Mouse (Mus musculus) embryonic facial prominence, embryonic 11.5 days (tissue): ENCODE data around the gene Fkbp15. TPM values are rescaled to one million over a fixed set of nuclear protein-coding genes. Genes with fewer than 3 reads are reported as not detected.

Experiments used
- ATAC-seq: fragments of 200-750 bp; cut with Nextera tagmentation; replicated peaks from 2 replicates; pipeline ENCODE4 v1.8.0; 2017; ENCODE audit warnings: low read depth; ENCODE audit not compliant: insufficient number of reproducible peaks, low FRiP score, low TSS enrichment
- DNase-seq: peaks from one replicate; pipeline ENCODE4 v3.0.0-alpha.2; 2015; ENCODE audit warnings: low spot score
- H3K27ac ChIP-seq: fragments of 300-500 bp; sonication (generic); replicated peaks from 2 replicates; pipeline ENCODE4 v1.5.1; 2014; ENCODE audit warnings: mild to moderate bottlenecking, low read depth, low read length, control low read depth
- H3K27me3 ChIP-seq: fragments of 300-500 bp; sonication (generic); 2 replicates; pipeline ENCODE4 v1.6.1; 2014; ENCODE audit warnings: mild to moderate bottlenecking, low read length, moderate library complexity, mixed read lengths; ENCODE audit not compliant: control insufficient read depth, insufficient read depth
- H3K36me3 ChIP-seq: fragments of 300-500 bp; sonication (generic); replicated peaks from 2 replicates; pipeline ENCODE4 v1.6.1; 2014; ENCODE audit warnings: low read depth, mild to moderate bottlenecking, low read length, moderate library complexity, mixed read lengths; ENCODE audit not compliant: control insufficient read depth, insufficient read depth
- H3K4me1 ChIP-seq: fragments of 300-500 bp; sonication (generic); 2 replicates; pipeline ENCODE4 v1.6.1; 2014; ENCODE audit warnings: low read length, mixed read lengths; ENCODE audit not compliant: control insufficient read depth, insufficient read depth
- H3K4me2 ChIP-seq: fragments of 300-500 bp; sonication (generic); 2 replicates; pipeline ENCODE4 v1.6.1; 2014; ENCODE audit warnings: low read depth, mild to moderate bottlenecking, control low read depth, low read length, moderate library complexity
- H3K4me3 ChIP-seq: fragments of 300-500 bp; sonication (generic); 2 replicates; pipeline ENCODE4 v1.5.1; 2014; ENCODE audit warnings: low read depth, low read length, control low read depth
- H3K9ac ChIP-seq: fragments of 300-500 bp; sonication (generic); replicated peaks from 2 replicates; pipeline ENCODE4 v1.6.1; 2014; ENCODE audit warnings: mild to moderate bottlenecking, control low read depth, low read length
- H3K9me3 ChIP-seq: fragments of 300-500 bp; sonication (generic); replicated peaks from 2 replicates; pipeline ENCODE4 v1.6.1; 2016; ENCODE audit warnings: mild to moderate bottlenecking, low read length, inconsistent platforms, mixed read lengths; ENCODE audit not compliant: control insufficient read depth
- WGBS: fragments of 180-500 bp; shearing (Covaris S2); extraction: QIAGEN DNeasy Blood & Tissue Kit; methylation state at CpG from one replicate; pipeline ENCODE4 v1.1.7; 2014; 5-methylcytosine and 5-hydroxymethylcytosine counted together
- polyA plus RNA-seq: library from polyadenylated mRNA; unstranded; fragments of >200 nt; fragmentation: Nextera tagmentation; extraction: Ambion mirVana; gene quantifications from 2 replicates; pipeline ENCODE4 v1.2.1, GENCODE M21; 2014

Fkbp15 gene
- polyA plus RNA-seq, 1 experiment from 2014 or later, result 16.3 TPM

DNA sequence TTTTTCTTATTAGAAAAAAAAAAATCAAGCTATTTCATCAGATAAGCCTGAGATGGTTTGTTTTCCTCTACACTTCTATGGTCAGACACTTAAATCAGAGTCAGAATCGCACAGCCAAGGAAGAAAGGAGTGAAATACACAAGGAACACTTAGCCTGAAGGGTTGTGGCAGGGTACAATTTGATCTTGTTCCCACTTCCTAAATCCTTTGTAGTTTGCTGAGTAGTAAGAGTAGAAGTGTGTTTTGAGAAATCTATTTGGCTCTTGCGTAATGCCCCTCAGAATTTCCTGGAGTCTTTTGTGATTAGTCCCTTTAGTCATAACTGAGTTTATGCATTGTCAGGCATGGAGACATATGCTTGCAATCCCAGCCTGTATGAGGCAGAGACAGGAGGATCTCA lies 11.0 kb downstream of the Fkbp15 start:
- no peak overlapping the region for H3K9ac ChIP-seq
- H3K27me3 ChIP-seq, result no peaks in the 10 kb centered on the region
- H3K9me3 ChIP-seq, result no peaks in the 10 kb centered on the region
- no peak overlapping the region for H3K27ac ChIP-seq
- ATAC-seq (no peak), DNase-seq (no peak)
- 93% methylated on average over 2 of the region's 2 CpGs for WGBS
- H3K4me3 ChIP-seq, result no peak overlapping the region
- no peak overlapping the region for H3K4me2 ChIP-seq
- H3K4me1 ChIP-seq, result no peaks in the 10 kb centered on the region
- no peaks in the 10 kb centered on the region for H3K36me3 ChIP-seq

DNA sequence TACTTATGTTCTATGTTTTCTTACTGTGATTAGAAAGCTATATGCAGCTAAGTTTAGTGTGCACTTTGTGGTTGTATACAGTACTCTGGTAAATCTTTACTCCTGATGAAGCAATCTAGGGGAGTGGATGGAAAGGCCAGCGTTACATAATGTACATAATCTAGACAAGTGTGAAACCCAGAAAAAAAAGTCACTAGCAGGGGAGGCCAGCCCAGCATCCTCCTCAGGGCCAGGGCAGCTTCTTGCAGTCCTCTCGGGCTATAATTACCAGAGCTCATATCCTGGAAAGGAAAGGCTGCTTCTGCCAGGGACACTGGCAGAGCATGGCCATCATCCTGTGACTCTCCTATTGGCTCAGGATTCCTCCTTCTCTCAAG lies 12.0 kb downstream of the Fkbp15 start:
- WGBS, result 76% methylated on average over 2 of the region's 2 CpGs
- no peak for ATAC-seq
- no peaks in the 10 kb centered on the region for H3K4me1 ChIP-seq

DNA sequence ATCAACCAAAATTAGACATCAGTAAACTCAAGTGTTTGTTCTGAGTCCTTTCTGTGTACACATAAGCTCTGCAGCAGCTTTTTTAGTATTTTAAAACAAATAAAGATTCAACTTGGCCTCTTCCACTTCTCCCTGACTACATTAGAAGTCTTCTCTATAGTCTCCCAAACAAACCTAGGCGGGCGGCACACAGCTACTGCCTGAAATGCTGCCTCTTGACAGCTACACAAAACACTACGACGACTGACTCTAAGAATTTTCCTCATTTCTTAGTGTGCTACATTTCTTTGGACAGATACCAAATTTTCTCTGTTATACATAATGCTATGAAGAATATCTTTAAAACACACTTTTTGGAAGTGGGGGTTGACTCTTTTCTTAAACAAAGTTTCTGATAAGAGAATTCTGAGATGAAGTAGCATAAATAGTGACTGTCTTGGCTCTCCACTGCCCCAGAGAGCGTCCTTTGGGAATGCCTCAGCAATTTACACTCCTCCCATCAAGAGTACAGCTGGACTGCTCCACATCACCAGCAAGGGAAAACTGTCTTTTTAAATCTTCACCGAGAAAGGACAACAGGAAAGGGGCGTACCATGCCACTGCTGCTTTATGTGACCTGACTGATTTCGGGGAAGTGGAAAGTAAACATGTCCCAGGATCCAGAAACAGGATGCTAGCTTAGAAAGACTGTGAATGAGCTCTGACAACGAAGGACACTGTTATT lies 12.6 kb downstream of the Fkbp15 start:
- no peaks in the 10 kb centered on the region for H3K27me3 ChIP-seq
- no peaks in the 10 kb centered on the region for H3K4me1 ChIP-seq
- ATAC-seq (no peak), DNase-seq (no peak)
- no peaks in the 10 kb centered on the region for H3K9me3 ChIP-seq
- no peak overlapping the region for H3K27ac ChIP-seq
- H3K36me3 ChIP-seq, result no peaks in the 10 kb centered on the region
- 74% methylated on average over 9 of the region's 9 CpGs for WGBS
- no peak overlapping the region for H3K4me3 ChIP-seq
- H3K4me2 ChIP-seq, result no peak overlapping the region
- no peak overlapping the region for H3K9ac ChIP-seq

More for the DNA sequence above, 12.0 kb downstream of the Fkbp15 start:
- no peaks in the 10 kb centered on the region for H3K9me3 ChIP-seq
- H3K27me3 ChIP-seq, result no peaks in the 10 kb centered on the region
- no peak overlapping the region for H3K4me3 ChIP-seq
- H3K4me2 ChIP-seq, result no peak overlapping the region
- no peaks in the 10 kb centered on the region for H3K36me3 ChIP-seq
- H3K9ac ChIP-seq, result no peak overlapping the region
- no peak for DNase-seq
- no peak overlapping the region for H3K27ac ChIP-seq

DNA sequence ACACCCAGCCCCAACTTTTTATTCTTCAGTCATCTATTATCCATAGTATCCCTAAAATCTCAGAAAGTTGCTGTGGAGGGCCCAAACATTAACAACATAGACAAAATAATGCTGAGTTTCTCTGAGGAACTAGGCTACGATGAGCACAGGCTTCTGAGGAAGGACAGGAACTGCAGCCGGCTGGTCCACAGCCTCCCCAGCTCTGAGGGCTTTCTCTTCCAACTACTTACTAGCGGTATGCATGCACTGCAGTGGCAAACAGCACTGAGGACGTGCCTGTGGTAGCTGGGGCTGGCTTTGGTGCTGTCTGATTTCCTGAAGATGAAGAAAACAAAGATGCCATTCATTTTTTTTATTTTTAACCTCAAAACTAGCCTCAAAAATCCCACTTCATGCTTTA lies 14.5 kb downstream of the Fkbp15 start:
- Histone ChIP-seq H3K36me3 (no peaks in the 10 kb centered on the region), H3K9ac (no peak overlapping the region), H3K4me1 (no peaks in the 10 kb centered on the region), H3K4me2 (no peak overlapping the region), H3K9me3 (no peaks in the 10 kb centered on the region), H3K4me3 (no peak overlapping the region), H3K27me3 (no peaks in the 10 kb centered on the region), H3K27ac (no peak overlapping the region)
- ATAC-seq (no peak), DNase-seq (no peak)
- 86% methylated on average over 4 of the region's 4 CpGs for WGBS

DNA sequence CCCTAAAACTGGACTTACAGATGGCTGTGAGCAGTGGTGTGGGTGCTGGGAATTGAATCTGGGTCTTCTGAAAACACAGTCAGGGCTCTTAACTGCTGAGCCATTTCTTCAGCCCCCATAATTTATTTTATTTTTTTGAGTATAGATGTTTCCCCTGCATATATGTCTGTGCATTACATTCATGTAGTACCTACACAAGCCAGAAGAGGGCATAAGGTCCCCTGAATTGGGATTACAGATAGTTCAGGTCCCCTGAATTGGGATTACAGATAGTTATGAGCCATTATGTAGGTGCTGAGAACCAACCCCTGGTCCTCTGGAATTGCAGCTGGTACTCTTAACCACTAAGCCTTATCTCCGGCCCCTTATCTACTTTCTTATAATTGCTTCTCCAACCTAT lies 16.3 kb downstream of the Fkbp15 start:
- Histone ChIP-seq H3K4me3 (no peak overlapping the region), H3K36me3 (no peaks in the 10 kb centered on the region), H3K27ac (no peak overlapping the region), H3K4me2 (no peak overlapping the region), H3K27me3 (no peaks in the 10 kb centered on the region), H3K4me1 (no peaks in the 10 kb centered on the region), H3K9me3 (no peaks in the 10 kb centered on the region), H3K9ac (no peak overlapping the region)
- no peak for ATAC-seq
- WGBS, result 94% methylated on average over 1 of the region's 1 CpGs
- DNase-seq, result peak; percentile 9

DNA sequence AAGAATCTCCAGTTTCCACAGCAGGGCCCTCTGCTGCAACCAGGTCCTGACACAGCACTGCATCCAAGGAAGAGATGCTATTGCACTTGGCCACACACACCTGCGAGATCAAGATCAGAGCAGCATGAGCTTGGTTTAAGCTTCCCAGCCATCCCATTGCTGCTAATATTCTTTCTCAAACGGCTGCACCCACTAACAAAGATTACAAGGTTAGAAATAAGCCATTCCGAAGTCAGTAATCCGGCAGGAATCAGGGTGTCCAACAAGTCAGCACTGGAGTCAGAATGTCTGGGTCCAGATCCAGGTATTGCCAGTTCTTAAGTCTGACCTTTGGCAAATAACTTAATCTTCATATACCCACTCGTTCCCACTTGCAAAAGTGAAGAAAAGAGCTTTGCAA lies 21.8 kb downstream of the Fkbp15 start:
- no peak overlapping the region for H3K4me2 ChIP-seq
- H3K9ac ChIP-seq, result no peak overlapping the region
- H3K27ac ChIP-seq, result no peak overlapping the region
- no peaks in the 10 kb centered on the region for H3K36me3 ChIP-seq
- H3K4me3 ChIP-seq, result no peak overlapping the region
- no peak for DNase-seq
- WGBS, result 91% methylated on average over 5 of the region's 5 CpGs
- H3K4me1 ChIP-seq, result no peaks in the 10 kb centered on the region
- H3K27me3 ChIP-seq, result no peaks in the 10 kb centered on the region
- no peak for ATAC-seq
- H3K9me3 ChIP-seq, result no peaks in the 10 kb centered on the region

DNA sequence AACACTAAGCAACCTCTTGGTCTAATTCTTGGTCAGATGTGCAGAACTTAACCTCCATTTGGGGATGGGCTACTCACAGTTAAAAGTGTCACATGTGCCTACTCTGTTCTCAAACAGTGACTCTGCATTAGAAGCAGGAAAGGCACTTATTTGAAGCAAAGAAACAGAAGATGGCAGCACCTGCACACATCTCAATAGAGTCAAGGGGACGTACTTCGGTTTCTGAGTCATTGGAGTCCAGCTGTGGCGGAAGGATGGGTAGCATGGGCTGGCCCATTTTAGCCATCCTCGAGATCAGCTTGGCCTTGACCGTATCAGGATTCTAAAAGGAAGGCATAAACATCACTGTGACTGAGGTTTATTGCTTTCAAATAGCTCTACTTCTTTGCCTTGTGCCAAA lies 28.4 kb downstream of the Fkbp15 start:
- Histone ChIP-seq H3K9ac (no peak overlapping the region), H3K4me3 (no peak overlapping the region), H3K27ac (no peak overlapping the region), H3K4me2 (no peak overlapping the region), H3K27me3 (no peaks in the 10 kb centered on the region), H3K36me3 (no peaks in the 10 kb centered on the region), H3K4me1 (no peaks in the 10 kb centered on the region), H3K9me3 (no peaks in the 10 kb centered on the region)
- DNase-seq, result no peak
- ATAC-seq, result no peak
- WGBS, result 81% methylated on average over 5 of the region's 5 CpGs

DNA sequence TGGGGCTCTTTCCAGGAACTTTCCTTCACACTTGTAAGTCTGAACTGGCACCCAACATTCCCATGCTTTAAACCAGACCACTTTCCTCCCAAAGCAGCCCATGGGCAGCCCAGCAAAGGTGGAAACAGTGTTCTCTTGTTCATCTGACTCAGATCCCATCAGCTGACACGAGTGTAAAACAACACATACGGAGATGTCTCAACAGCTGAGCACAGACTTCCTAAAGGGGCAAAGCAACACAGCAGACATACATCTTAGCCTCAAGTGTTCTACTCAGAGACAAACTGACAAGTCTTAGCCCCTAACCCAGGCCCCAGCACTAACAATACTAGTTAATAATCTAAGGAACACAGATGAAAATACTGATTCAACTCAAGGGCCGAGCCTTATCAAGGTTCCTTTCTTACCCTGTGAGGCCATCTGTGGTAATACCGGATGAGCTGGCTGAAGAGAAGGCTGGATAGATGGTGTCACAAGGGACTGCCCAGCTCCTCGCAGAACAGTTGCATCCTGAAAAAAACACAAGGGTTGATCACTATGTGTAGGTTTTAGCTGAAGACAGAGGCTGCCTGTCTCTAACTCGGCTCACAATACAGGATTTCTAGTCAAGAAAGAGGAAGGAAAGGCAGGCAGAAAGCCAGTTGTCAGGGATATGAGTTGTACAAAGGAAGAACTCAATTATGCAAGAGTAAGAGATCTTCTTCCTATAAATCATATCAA lies 31.2 kb downstream of the Fkbp15 start:
- H3K4me1 ChIP-seq, result no peaks in the 10 kb centered on the region
- H3K27me3 ChIP-seq, result no peaks in the 10 kb centered on the region
- H3K36me3 ChIP-seq, result no peaks in the 10 kb centered on the region
- no peak overlapping the region for H3K4me3 ChIP-seq
- WGBS, result 89% methylated on average over 6 of the region's 6 CpGs
- H3K4me2 ChIP-seq, result no peak overlapping the region
- no peak overlapping the region for H3K27ac ChIP-seq
- no peaks in the 10 kb centered on the region for H3K9me3 ChIP-seq
- DNase-seq, result no peak
- no peak overlapping the region for H3K9ac ChIP-seq
- no peak for ATAC-seq
